8 mouse cellular contexts compared by ENCODE assay signal in the genomic region with DNA sequence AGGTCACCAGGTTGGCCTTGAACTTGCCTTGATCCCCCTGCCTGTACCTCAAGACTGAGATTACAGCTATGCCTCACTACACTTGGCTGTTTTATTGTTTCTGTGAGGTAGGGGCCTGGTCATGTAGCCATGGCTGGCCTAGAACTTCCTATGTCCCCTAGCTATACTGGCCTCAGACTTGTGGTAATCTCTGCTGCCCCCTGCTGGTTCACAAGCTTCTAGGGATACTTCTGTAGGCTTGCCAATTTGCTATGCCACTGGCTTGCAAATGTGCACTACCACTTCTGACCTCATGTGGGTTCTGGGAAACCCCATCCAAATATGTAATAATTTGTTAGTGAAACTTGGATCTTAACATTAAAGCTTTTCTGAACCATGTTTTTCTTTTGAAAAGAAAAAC.
A peak's percentile ranks its signal among the peaks of the same experiment; 100 is the strongest.
DNase-seq lines count a peak whose midpoint lies in the region; ATAC-seq and TF ChIP-seq lines count a peak whose summit lies in the region.

No protein-coding gene starts in this region.

- no peaks in the 10 kb centered on the region for H3K36me3 ChIP-seq in E14TG2a.4 (ENCODE audit: insufficient read depth, low read length)
- H3K36me3 ChIP-seq in embryonic facial prominence, embryonic 15.5 days: peaks cover 53% of the 10 kb centered on the region

- no peak overlapping the region for H3K9ac ChIP-seq in embryonic facial prominence, embryonic 15.5 days

- peaks cover 5% of the 10 kb centered on the region for H3K4me1 ChIP-seq in E14TG2a.4 (replicated peaks; ENCODE audit: low read depth, low read length)
- H3K4me1 ChIP-seq in embryonic facial prominence, embryonic 15.5 days: no peaks in the 10 kb centered on the region

- intact Hi-C loops in heart, postnatal 10 days (cut with DNase I): no loop called here

- H3K4me3 ChIP-seq in E14TG2a.4 (replicated peaks; ENCODE audit: low read length): no peak overlapping the region
- H3K4me3 ChIP-seq in embryonic facial prominence, embryonic 15.5 days (replicated peaks): no peak overlapping the region
- H3K4me3 ChIP-seq in layer of hippocampus, adult 2 months: no peak overlapping the region

- H3K27me3 ChIP-seq in E14TG2a.4 (ENCODE audit: insufficient read depth, low read length): no peaks in the 10 kb centered on the region
- no peaks in the 10 kb centered on the region for H3K27me3 ChIP-seq in embryonic facial prominence, embryonic 15.5 days

- H3K4me2 ChIP-seq in embryonic facial prominence, embryonic 15.5 days (replicated peaks): no peak overlapping the region

- H3K27ac ChIP-seq in embryonic facial prominence, embryonic 15.5 days (replicated peaks): no peak overlapping the region
- H3K27ac ChIP-seq in layer of hippocampus, adult 2 months: no peak overlapping the region

- ATAC-seq in embryonic facial prominence, embryonic 15.5 days (ENCODE audit: insufficient number of reproducible peaks, low FRiP score, low TSS enrichment, low read depth): 0 out of 2 replicates have a peak, but pooled peaks have one; percentile 65

- peak; percentile 76 for TF ChIP-seq CTCF in E14TG2a.4 (conservative IDR thresholded peaks at IDR 0.05; ENCODE audit: low read length)
- peak; percentile 89 for TF ChIP-seq CTCF in layer of hippocampus, adult 2 months (conservative IDR thresholded peaks at IDR 0.05)

- H3K9me3 ChIP-seq in E14TG2a.4 (ENCODE audit: low read length): no peaks in the 10 kb centered on the region
- H3K9me3 ChIP-seq in embryonic facial prominence, embryonic 15.5 days (replicated peaks): no peaks in the 10 kb centered on the region

- peak; percentile 89 for DNase-seq in adrenal gland, postnatal 14 days
- DNase-seq in heart, postnatal 10 days: peak; percentile 85 to 90
- DNase-seq in layer of hippocampus, adult 2 months (ENCODE audit: low spot score in 2 of 2): peak; percentile 21 to 60
- peak; percentile 67 for DNase-seq in lung, postnatal 25 days (ENCODE audit: low spot score)
- peak; percentile 31 for DNase-seq in right cerebral cortex, postnatal 25 days
- peak; percentile 40 for DNase-seq in yolk sac, embryonic 10.5 days (ENCODE audit: low spot score)

Comparison
In these comparisons a context has a peak if more than half of its experiments do, and no peak if none do; other contexts are left out.
1. DNase-seq: peak in every context shown above with its lines; median percentile 89 in adrenal gland, postnatal 14 days; 88 in heart, postnatal 10 days; 67 in lung, postnatal 25 days; 40 in layer of hippocampus, adult 2 months; 40 in yolk sac, embryonic 10.5 days; 31 in right cerebral cortex, postnatal 25 days.